Mouse (Mus musculus) embryonic facial prominence, embryonic 11.5 days (tissue): ENCODE measurements around the gene Abat. TPM values are rescaled to one million over a fixed set of nuclear protein-coding genes. Genes with fewer than 3 reads are reported as not detected.

Experiments
- ATAC-seq: fragments of 200-750 bp; cut with Nextera tagmentation; replicated peaks from 2 replicates; pipeline ENCODE4 v1.8.0; 2017; ENCODE audit warnings: low read depth; ENCODE audit not compliant: insufficient number of reproducible peaks, low FRiP score, low TSS enrichment
- DNase-seq: peaks from one replicate; pipeline ENCODE4 v3.0.0-alpha.2; 2015; ENCODE audit warnings: low spot score
- H3K27ac ChIP-seq: fragments of 300-500 bp; sonication (generic); replicated peaks from 2 replicates; pipeline ENCODE4 v1.5.1; 2014; ENCODE audit warnings: mild to moderate bottlenecking, low read depth, low read length, control low read depth
- H3K27me3 ChIP-seq: fragments of 300-500 bp; sonication (generic); 2 replicates; pipeline ENCODE4 v1.6.1; 2014; ENCODE audit warnings: mild to moderate bottlenecking, low read length, moderate library complexity, mixed read lengths; ENCODE audit not compliant: control insufficient read depth, insufficient read depth
- H3K36me3 ChIP-seq: fragments of 300-500 bp; sonication (generic); replicated peaks from 2 replicates; pipeline ENCODE4 v1.6.1; 2014; ENCODE audit warnings: low read depth, mild to moderate bottlenecking, low read length, moderate library complexity, mixed read lengths; ENCODE audit not compliant: control insufficient read depth, insufficient read depth
- H3K4me1 ChIP-seq: fragments of 300-500 bp; sonication (generic); 2 replicates; pipeline ENCODE4 v1.6.1; 2014; ENCODE audit warnings: low read length, mixed read lengths; ENCODE audit not compliant: control insufficient read depth, insufficient read depth
- H3K4me2 ChIP-seq: fragments of 300-500 bp; sonication (generic); 2 replicates; pipeline ENCODE4 v1.6.1; 2014; ENCODE audit warnings: low read depth, mild to moderate bottlenecking, control low read depth, low read length, moderate library complexity
- H3K4me3 ChIP-seq: fragments of 300-500 bp; sonication (generic); 2 replicates; pipeline ENCODE4 v1.5.1; 2014; ENCODE audit warnings: low read depth, low read length, control low read depth
- H3K9ac ChIP-seq: fragments of 300-500 bp; sonication (generic); replicated peaks from 2 replicates; pipeline ENCODE4 v1.6.1; 2014; ENCODE audit warnings: mild to moderate bottlenecking, control low read depth, low read length
- H3K9me3 ChIP-seq: fragments of 300-500 bp; sonication (generic); replicated peaks from 2 replicates; pipeline ENCODE4 v1.6.1; 2016; ENCODE audit warnings: mild to moderate bottlenecking, low read length, inconsistent platforms, mixed read lengths; ENCODE audit not compliant: control insufficient read depth
- WGBS: fragments of 180-500 bp; shearing (Covaris S2); extraction: QIAGEN DNeasy Blood & Tissue Kit; methylation state at CpG from one replicate; pipeline ENCODE4 v1.1.7; 2014; 5-methylcytosine and 5-hydroxymethylcytosine counted together
- polyA plus RNA-seq: library from polyadenylated mRNA; unstranded; fragments of >200 nt; fragmentation: Nextera tagmentation; extraction: Ambion mirVana; gene quantifications from 2 replicates; pipeline ENCODE4 v1.2.1, GENCODE M21; 2014

Gene Abat
- polyA plus RNA-seq, 1 experiment from 2014 or later, result 25.6 TPM

DNA sequence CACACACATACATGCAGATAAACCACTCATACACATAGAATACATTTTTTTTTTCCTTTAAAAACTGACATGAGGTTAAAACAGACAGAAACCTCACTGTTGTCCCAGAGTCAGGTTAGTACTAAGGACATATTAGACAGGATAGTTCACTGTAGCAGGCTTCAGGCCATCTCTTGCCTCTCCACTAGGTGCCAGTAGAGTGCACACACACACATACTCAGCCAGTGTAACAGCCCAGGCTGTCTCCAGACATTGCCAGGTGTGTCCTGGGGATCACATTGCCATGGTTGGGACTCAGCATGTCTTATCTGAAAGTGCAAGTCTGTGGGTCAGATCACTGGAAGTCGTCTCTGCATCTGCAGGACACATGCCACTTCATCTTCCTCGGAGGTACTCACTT is 130.6 kb downstream of the Abat start:
- Histone ChIP-seq H3K4me2 (no peak overlapping the region), H3K4me1 (no peaks in the 10 kb centered on the region)
- ATAC-seq, result peak; percentile 53; the same call in 1 of the 2 replicates

DNA sequence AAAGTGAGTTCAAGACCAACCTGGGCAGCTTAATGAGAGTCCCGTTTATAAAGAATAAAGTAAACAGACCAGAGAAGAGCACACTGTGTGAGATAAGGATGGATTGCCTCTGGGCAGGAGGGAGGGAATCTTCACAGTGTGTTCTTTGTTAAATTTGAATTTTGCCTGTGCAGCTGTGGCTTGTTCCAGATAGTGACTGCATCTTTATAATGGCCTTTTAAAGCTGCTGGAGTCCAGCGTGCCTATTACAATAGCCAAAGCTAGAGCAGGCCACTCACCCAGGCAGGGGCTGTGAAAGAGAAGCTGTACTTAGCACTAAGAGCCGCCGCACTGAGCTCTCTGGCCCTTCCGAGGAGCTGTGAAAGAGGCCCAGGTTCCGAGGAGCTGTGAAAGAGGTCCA is 132.3 kb downstream of the Abat start:
- DNase-seq (no peak), ATAC-seq (no peak)
- H3K36me3 ChIP-seq, result peaks cover 17% of the 10 kb centered on the region
- no peaks in the 10 kb centered on the region for H3K9me3 ChIP-seq
- no peaks in the 10 kb centered on the region for H3K27me3 ChIP-seq
- WGBS, result 74% methylated on average over 6 of the region's 6 CpGs
- H3K27ac ChIP-seq, result no peak overlapping the region
- no peaks in the 10 kb centered on the region for H3K4me1 ChIP-seq
- no peak overlapping the region for H3K4me2 ChIP-seq
- H3K4me3 ChIP-seq, result no peak overlapping the region
- H3K9ac ChIP-seq, result no peak overlapping the region

More for the DNA sequence above, 130.6 kb downstream of the Abat start:
- H3K9ac ChIP-seq, result no peak overlapping the region
- H3K4me3 ChIP-seq, result no peak overlapping the region
- peaks cover 15% of the 10 kb centered on the region for H3K36me3 ChIP-seq
- 68% methylated on average over 2 of the region's 2 CpGs for WGBS
- H3K27me3 ChIP-seq, result no peaks in the 10 kb centered on the region
- peak; percentile 51 for DNase-seq
- H3K27ac ChIP-seq, result no peak overlapping the region
- H3K9me3 ChIP-seq, result no peaks in the 10 kb centered on the region

GRCm38 (mm10) chr16:8650007-8650406 is 136.8 kb downstream of the Abat start:
- no peak overlapping the region for H3K4me3 ChIP-seq
- no peaks in the 10 kb centered on the region for H3K9me3 ChIP-seq
- H3K36me3 ChIP-seq, result peaks cover 17% of the 10 kb centered on the region
- no peak for DNase-seq
- no peak overlapping the region for H3K4me2 ChIP-seq
- H3K27ac ChIP-seq, result no peak overlapping the region
- H3K27me3 ChIP-seq, result no peaks in the 10 kb centered on the region
- H3K9ac ChIP-seq, result no peak overlapping the region
- no peak for ATAC-seq
- 88% methylated on average over 3 of the region's 3 CpGs for WGBS
- H3K4me1 ChIP-seq, result no peaks in the 10 kb centered on the region

GRCm38 (mm10) chr16:8655108-8655507 is 141.9 kb downstream of the Abat start:
- no peak for ATAC-seq

DNA sequence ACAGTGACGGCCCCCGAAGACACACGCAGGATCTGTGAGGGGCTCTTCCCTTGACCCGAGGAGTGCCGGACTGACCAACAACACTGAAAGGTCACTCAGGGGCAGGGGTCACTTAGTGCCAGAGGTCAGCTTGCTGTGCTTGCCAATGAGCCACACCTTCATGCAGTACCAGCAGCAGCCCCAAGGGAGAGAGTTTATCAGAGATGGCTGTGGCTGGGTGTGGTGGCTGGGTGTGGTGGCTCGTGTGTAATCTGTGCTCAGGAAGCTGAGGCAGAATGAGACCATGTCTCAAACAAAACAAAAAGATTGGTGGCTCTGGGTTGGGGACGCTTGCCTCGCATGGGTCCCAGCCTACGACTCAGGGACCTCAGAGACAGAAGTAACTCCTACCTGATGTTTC is 142.4 kb downstream of the Abat start:
- Histone ChIP-seq H3K4me2 (no peak overlapping the region), H3K9ac (no peak overlapping the region), H3K27ac (no peak overlapping the region), H3K4me1 (no peaks in the 10 kb centered on the region), H3K4me3 (no peak overlapping the region), H3K9me3 (no peaks in the 10 kb centered on the region), H3K27me3 (no peaks in the 10 kb centered on the region), H3K36me3 (peaks cover 2% of the 10 kb centered on the region; the same call in 1 of the 2 replicates)
- no peak for ATAC-seq
- 77% methylated on average over 9 of the region's 9 CpGs for WGBS
- no peak for DNase-seq

More at GRCm38 (mm10) chr16:8655108-8655507, 141.9 kb downstream of the Abat start:
- WGBS, result 87% methylated on average over 6 of the region's 6 CpGs
- Histone ChIP-seq H3K4me2 (no peak overlapping the region), H3K9me3 (no peaks in the 10 kb centered on the region), H3K4me3 (no peak overlapping the region), H3K4me1 (no peaks in the 10 kb centered on the region), H3K27me3 (no peaks in the 10 kb centered on the region), H3K36me3 (peaks cover under 1% of the 10 kb centered on the region; the same call in 1 of the 2 replicates), H3K9ac (no peak overlapping the region), H3K27ac (no peak overlapping the region)
- DNase-seq, result no peak

DNA sequence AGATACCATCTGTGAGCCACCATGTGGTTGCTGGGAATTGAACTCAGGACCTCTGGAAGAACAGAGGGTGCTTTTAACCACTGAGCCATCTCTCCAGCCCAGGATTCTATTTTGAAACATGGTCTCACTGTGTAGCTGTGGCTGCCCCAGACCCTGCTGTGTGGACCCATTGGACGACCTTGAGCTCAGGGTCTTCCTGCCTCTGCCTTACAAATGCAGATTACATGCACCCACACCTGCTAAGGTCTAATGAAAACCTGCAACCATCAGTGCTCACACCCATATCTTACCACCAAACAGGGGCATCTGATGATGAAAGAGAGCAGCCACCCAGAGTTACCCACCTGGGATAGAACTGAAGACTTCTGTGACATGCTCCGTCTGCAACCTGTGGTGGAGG is 143.0 kb downstream of the Abat start:
- Histone ChIP-seq H3K4me3 (no peak overlapping the region), H3K36me3 (peaks cover 5% of the 10 kb centered on the region), H3K4me1 (no peaks in the 10 kb centered on the region), H3K9ac (no peak overlapping the region), H3K27me3 (no peaks in the 10 kb centered on the region), H3K4me2 (no peak overlapping the region), H3K9me3 (no peaks in the 10 kb centered on the region), H3K27ac (no peak overlapping the region)
- WGBS, result 82% methylated on average over 2 of the region's 2 CpGs
- no peak for ATAC-seq
- DNase-seq, result no peak

- ATAC-seq, result no peak
- 82% methylated on average over 4 of the region's 4 CpGs for WGBS
- H3K27ac ChIP-seq, result no peak overlapping the region
- peaks cover 6% of the 10 kb centered on the region for H3K36me3 ChIP-seq
- DNase-seq, result no peak
- H3K9ac ChIP-seq, result no peak overlapping the region
- no peaks in the 10 kb centered on the region for H3K9me3 ChIP-seq
- no peak overlapping the region for H3K4me3 ChIP-seq
- H3K4me1 ChIP-seq, result no peaks in the 10 kb centered on the region
- no peaks in the 10 kb centered on the region for H3K27me3 ChIP-seq
- no peak overlapping the region for H3K4me2 ChIP-seq
These were observed 145.1 kb downstream of the Abat start for GRCm38 (mm10) chr16:8658349-8658748.

GRCm38 (mm10) chr16:8658764-8659163 is 145.5 kb downstream of the Abat start:
- no peak for ATAC-seq
- no peak overlapping the region for H3K9ac ChIP-seq
- no peak overlapping the region for H3K4me3 ChIP-seq
- H3K9me3 ChIP-seq, result no peaks in the 10 kb centered on the region
- WGBS, result 98% methylated on average over 4 of the region's 4 CpGs
- H3K27ac ChIP-seq, result no peak overlapping the region
- no peaks in the 10 kb centered on the region for H3K4me1 ChIP-seq
- DNase-seq, result no peak
- H3K36me3 ChIP-seq, result peaks cover 6% of the 10 kb centered on the region
- no peaks in the 10 kb centered on the region for H3K27me3 ChIP-seq
- H3K4me2 ChIP-seq, result no peak overlapping the region
